Mouse (Mus musculus) small intestine, adult 2 months (tissue): ENCODE results near the gene Spata1.

Experiments used
- CTCF ChIP-seq: fragments of 200-500 bp; IDR thresholded peaks from 2 replicates; pipeline ENCODE4 v1.5.1; 2012; ENCODE audit warnings: low read depth, mild to moderate bottlenecking, control low read depth, inconsistent platforms, low read length, moderate library complexity, mixed read lengths; ENCODE audit not compliant: insufficient replicate concordance, insufficient read length; ENCODE audit errors: extremely low read depth
- POLR2A ChIP-seq: fragments of 200-500 bp; IDR thresholded peaks from 2 replicates; pipeline ENCODE4 v1.6.1; 2012; ENCODE audit warnings: low read depth, mild to moderate bottlenecking, control low read depth, inconsistent platforms, low read length, moderate library complexity

GRCm38 (mm10) chr3:146500810-146501201 lies 1.3 kb upstream of the Spata1 start:
- TF ChIP-seq CTCF: no peak
- TF ChIP-seq POLR2A: no peak
